Mouse (Mus musculus) erythroid progenitor cell, adult 5-6 weeks (primary cell): ENCODE data around the gene Msgn1. TPM values are rescaled to one million over a fixed set of nuclear protein-coding genes. Genes with fewer than 3 reads are reported as not detected.

Experiments
- ATAC-seq: replicated peaks from 2 replicates; pipeline ENCODE4 v1.8.0; 2016; ENCODE audit warnings: moderate number of reproducible peaks, mild to moderate bottlenecking, moderate TSS enrichment, inconsistent platforms; ENCODE audit not compliant: poor library complexity, low FRiP score, severe bottlenecking
- total RNA-seq, 2 experiments: library from RNA; stranded (forward) in 1 of 2; stranded (reverse) in 1 of 2; fragments of 150-400 nt in 1 of 2; fragments of 186-747, 209-891 nt in 1 of 2; gene quantifications; 2 replicates each; pipeline versions ENCODE4 v1.2.3 to v1.2.4; 2015 to 2017; ENCODE audit warnings: low replicate concordance in 2 of 2

Gene Msgn1
- total RNA-seq (2015; ENCODE audit: low replicate concordance) (not detected in 2 replicates), total RNA-seq (2017; ENCODE audit: low replicate concordance) (not detected in 2 replicates)

- ATAC-seq: no peak
Observed at GRCm38 (mm10) chr12:11208872-11209271, at the start of gene Msgn1. Gene Msgn1 (minus strand): TSS chr12:11208972.

- ATAC-seq: no peak
Observed at GRCm38 (mm10) chr12:11250322-11250721, 41.5 kb upstream of the Msgn1 start.

GRCm38 (mm10) chr12:11247460-11247859, 38.7 kb upstream of the Msgn1 start:
- no peak for ATAC-seq

GRCm38 (mm10) chr12:11235996-11236395, 27.2 kb upstream of the Msgn1 start:
- no peak for ATAC-seq

- no peak for ATAC-seq
Observed at GRCm38 (mm10) chr12:11230267-11230666, 21.5 kb upstream of the Msgn1 start.

- ATAC-seq: no peak
Observed at GRCm38 (mm10) chr12:11226529-11227268, 17.9 kb upstream of the Msgn1 start.

GRCm38 (mm10) chr12:11226123-11226522, 17.4 kb upstream of the Msgn1 start:
- no peak for ATAC-seq

- ATAC-seq: no peak
Observed at GRCm38 (mm10) chr12:11224722-11225121, 15.9 kb upstream of the Msgn1 start.

GRCm38 (mm10) chr12:11223090-11223489, 14.3 kb upstream of the Msgn1 start:
- no peak for ATAC-seq

GRCm38 (mm10) chr12:11222566-11222965, 13.8 kb upstream of the Msgn1 start:
- no peak for ATAC-seq

- ATAC-seq: no peak
Observed at GRCm38 (mm10) chr12:11221524-11222330, 13.0 kb upstream of the Msgn1 start.

GRCm38 (mm10) chr12:11217726-11218250, 9.0 kb upstream of the Msgn1 start:
- no peak for ATAC-seq

- no peak for ATAC-seq
Observed at GRCm38 (mm10) chr12:11216454-11216853, 7.7 kb upstream of the Msgn1 start.

GRCm38 (mm10) chr12:11215555-11215954, 6.8 kb upstream of the Msgn1 start:
- no peak for ATAC-seq

GRCm38 (mm10) chr12:11214776-11215175, 6.0 kb upstream of the Msgn1 start:
- no peak for ATAC-seq

- ATAC-seq: no peak
Observed at GRCm38 (mm10) chr12:11212881-11213280, 4.1 kb upstream of the Msgn1 start.

GRCm38 (mm10) chr12:11210361-11210760, 1.6 kb upstream of the Msgn1 start:
- no peak for ATAC-seq

GRCm38 (mm10) chr12:11209636-11210035, 864 bp upstream of the Msgn1 start:
- no peak for ATAC-seq

GRCm38 (mm10) chr12:11206321-11206720, 2.5 kb downstream of the Msgn1 start:
- no peak for ATAC-seq

GRCm38 (mm10) chr12:11203694-11204665, 4.8 kb downstream of the Msgn1 start:
- no peak for ATAC-seq
